Mouse (Mus musculus): ENCODE data around the gene Hoxd12.
A peak's percentile ranks its signal among the peaks of the same experiment; 100 is the strongest.

Hoxd12 gene

DNA sequence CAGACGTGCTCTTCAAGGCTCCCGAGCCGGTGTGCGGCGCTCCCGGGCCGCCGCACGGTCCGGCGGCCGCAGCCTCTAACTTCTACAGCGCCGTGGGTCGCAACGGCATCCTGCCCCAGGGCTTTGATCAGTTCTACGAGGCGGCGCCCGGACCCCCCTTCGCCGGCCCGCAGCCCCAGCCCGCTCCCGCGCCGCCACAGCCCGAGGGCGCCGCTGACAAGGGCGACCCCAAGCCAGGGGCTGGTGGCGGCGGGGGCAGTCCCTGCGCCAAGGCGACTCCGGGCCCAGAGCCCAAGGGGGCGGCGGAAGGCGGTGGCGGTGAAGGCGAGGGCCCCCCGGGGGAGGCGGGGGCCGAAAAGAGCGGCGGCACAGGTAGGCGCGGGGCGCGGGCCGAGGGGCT lies 8.0 kb downstream of the Hoxd12 start:
- no peak for DNase-seq

DNA sequence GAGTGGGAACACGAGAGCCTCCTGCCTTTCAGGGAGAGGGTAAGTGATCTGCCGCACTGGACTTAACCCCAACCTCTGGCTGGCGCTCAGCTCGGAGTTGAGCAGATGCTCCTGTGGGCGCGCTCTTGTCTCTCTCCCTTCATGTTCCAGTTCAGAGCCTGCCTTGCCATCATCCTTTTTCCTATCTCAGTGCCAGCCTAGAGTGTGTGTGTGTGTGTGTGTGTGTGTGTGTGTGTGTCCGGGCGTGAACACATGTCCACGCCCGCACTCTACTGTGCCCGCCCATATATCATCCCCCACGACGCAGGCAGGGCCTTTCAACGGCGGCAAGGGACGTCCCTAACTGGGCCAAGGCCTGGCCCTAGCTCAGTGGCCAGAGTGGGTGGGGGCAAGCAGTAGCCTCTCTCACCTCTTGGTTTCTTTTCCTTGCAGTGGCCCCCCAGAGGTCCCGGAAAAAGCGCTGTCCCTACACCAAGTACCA lies 8.7 kb downstream of the Hoxd12 start:
- no peak for DNase-seq

GRCm38 (mm10) chr2:74684106-74684505 lies 9.3 kb downstream of the Hoxd12 start:
- no peak for DNase-seq

GRCm38 (mm10) chr2:74685059-74685603 lies 10.3 kb downstream of the Hoxd12 start:
- DNase-seq = no peak

DNA sequence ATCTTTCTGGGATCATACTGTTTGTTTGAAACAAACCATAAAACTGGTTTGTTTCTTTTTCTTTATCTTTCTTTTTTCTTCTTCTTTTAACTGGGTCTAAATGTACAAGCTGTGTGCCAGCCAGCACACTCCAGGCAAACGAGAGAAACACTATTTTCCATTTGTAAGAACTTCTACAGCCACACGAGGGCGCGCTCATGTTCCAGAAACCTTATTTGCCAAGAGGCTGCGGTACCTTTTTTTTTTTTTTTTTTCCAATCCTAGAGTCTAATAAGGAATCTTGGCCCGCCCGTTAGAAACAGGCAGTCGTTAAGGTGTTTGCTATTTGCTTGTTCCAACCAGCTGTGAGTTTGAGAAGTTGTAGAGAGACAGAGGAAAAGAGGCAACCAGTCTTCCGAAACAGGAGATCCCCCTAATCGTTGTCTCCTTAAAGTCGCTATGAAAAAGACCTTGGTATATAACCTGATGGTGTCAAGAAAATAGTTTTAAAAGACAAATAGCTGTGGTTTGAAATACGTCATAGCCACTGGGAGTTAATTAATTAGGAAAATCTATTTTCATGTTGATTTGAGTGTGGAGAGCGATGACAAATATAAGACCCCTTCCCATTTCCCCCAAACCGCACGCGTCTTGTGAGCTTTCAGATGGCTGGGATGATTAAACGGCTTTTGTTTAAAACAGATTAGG lies 11.6 kb downstream of the Hoxd12 start:
- DNase-seq = peak in 1 of 2 experiments; percentile 43

- no peak for DNase-seq
These were observed 12.3 kb downstream of the Hoxd12 start for GRCm38 (mm10) chr2:74686988-74687697.

GRCm38 (mm10) chr2:74687698-74688555 lies 13.1 kb downstream of the Hoxd12 start:
- no peak for DNase-seq

DNA sequence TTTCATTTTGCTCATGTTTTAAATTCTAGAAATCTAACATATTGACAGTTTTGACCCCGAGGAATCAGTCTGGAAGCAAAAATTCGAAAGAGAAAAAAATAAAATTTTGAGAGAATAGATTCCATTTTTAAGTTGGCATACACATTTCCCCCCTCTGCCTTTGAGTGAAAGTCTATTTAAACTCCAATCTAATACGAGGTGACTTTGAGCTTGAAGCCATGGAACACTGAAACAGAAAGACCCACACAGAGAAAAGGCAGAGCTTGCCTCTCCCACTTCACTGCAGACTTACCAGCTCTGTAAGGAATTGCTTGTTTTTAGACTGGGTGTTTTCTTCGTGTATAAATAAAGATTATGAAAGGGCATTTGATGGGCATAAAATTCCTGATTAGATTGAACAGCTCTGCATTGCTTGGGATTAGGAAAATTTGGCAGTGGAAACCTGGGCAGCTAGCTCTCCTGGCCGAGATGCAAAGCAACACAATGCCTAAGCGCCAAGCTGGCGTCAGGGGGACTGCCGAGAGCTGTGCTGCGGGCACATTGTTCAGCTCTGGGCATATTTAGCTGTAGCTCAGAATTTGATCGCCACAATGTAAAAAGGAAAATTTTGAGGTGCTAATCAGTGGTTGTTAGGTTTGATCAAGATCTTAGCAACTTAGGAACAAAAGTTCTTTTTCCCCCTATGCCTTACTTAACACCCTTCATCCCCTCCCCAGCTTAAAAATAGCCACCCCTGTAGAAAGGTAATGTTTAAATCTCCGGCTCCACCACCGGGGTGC lies 14.2 kb downstream of the Hoxd12 start:
- no peak for DNase-seq

DNA sequence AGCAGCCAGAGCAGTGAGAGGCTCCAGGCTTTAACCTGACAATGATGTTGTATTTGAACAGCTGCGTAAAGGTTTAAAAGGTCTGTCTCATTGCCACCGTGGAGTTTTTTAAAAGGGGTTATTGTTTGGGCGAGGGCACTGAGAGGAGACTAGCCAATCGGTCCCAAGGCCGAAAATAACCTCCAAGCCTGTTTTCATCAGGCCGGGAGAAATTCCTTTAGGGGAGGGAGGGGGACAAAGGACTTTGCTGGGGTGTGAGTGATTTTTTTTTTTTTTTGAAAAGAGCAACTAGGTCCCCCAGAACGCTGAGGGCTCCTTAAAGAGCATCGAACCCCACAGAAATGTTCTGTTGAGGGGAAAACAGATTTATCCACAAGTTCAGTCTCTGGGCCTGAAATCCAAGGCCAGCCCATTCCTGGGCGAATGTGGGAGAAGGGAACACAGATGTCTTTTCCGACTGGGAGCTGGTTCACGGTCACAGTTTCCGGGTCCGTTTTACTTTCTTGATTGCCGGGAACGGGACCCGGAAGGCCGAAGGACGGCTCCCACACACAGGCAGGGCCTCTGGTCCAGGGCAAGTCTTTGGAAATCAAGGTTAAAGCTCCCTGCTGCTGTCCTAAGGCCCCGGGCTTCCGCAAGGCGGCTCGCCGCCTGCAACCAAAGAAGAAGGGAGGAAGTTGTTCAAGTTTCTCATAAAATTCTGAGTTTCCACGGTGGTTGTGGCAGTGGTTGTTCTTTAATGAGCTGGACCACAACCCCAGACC lies 14.9 kb downstream of the Hoxd12 start:
- DNase-seq = no peak

- DNase-seq = no peak
These were observed 15.5 kb downstream of the Hoxd12 start for GRCm38 (mm10) chr2:74690338-74690716.

DNA sequence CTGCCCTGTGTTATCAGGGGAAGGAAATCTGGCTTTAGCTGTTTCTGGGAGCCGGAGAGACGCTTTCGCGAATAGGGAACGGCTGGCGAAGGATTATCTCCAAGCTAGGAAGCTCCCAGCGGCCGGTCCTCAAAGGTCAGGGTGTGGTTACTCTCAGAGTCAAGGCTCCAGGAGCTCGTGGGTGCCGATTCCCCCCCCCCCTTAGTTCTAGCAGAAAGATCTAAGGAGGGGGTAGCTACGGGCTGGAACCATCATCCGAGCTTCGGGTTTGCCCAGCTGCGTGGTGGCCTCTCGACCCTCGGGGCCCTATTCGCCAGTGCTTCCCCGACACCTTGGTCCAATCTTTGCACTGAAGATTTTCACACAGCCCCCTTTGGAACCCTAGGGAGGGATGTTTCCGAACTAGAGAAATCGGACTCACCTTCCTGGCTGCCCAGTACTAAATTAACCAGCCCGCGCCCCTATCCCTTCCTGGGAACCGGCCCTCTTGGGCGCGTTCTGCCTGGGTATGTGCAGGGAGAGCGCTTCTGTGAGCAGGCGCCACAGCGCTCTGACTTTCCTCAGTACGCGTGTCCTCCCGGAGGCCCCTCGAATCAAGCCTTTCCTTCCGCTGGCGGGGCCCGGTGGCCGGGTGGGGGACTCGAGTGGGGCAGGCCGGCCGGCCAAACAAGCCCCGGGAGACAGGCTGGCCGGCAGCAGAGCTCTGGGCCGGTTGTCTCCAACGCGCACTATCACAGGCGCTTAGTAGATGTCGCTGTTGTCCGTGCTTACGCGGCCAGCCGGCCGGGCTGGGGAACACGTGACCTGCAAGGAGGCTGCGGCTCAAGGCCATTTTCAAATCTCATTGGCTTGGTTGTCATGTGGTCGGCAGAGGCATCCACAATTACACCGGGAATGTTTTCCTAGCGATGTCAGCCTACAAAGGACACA lies 16.5 kb downstream of the Hoxd12 start, which contains the start of gene Hoxd10:
TSS of gene Hoxd10 (plus strand) at position 903 of the 930 bp plus-strand sequence.
- DNase-seq = no peak

- DNase-seq = no peak
These were observed 17.4 kb downstream of the Hoxd12 start for GRCm38 (mm10) chr2:74691995-74692807.

GRCm38 (mm10) chr2:74692808-74693431 lies 18.1 kb downstream of the Hoxd12 start:
- no peak for DNase-seq

DNA sequence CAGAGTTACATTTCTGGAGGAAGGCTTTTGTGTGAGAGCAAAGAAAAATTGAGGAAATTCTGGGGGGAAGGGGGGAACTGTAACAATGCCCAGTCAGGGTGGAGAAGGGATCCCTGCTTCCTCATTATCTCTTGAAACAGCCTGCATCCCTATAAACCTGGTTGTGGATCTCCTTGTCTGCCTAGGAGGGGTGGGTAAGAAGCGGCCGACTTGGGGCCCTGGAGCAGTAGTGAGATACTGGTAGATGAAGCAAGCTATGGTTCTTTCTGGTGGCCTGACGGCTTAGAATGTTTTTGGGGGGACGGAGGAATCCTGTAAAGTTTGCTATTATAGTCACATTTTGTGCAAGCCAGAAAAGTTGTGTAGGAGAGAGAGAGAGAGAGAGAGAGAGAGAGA lies 18.6 kb downstream of the Hoxd12 start:
- DNase-seq = no peak

- no peak for DNase-seq
These were observed 19.3 kb downstream of the Hoxd12 start for GRCm38 (mm10) chr2:74694066-74694465.

- no peak for DNase-seq
These were observed 20.6 kb downstream of the Hoxd12 start for GRCm38 (mm10) chr2:74695383-74695782.

- DNase-seq = no peak
These were observed 21.1 kb downstream of the Hoxd12 start for GRCm38 (mm10) chr2:74695813-74696430.

All from cerebellum, postnatal 36 days (tissue).